In the genomic region with DNA sequence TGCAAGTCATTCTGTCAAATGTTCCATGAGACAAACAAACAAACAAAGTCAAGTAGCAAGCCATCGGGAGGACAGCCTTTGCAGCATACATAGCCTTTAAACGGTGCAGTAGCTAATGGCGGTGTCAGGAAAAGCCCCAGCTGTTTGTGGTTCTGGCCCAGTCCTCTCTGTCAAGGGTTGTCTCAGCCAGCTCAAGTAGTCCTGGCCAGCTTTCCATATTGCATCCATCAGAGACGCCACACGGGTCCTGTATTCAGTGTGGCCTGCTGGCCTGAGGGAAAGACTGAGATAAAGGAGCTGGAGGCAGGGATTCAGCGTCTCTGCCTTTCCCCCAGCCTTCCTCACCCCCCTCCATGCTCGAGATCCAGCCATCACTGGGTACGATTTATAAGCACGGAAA, we compare ENCODE assay signal across 15 mouse cellular contexts.
DNase-seq lines count a peak whose midpoint lies in the region; ATAC-seq lines count a peak whose summit lies in the region.
"Had no signal": no experiment of that assay in that cellular context is flagged by ENCODE, and none has a peak within 500 bp of the region (broad histone marks: within the 10 kb centered on the region; RNA-seq: fewer than 3 reads in every experiment).

No protein-coding gene starts in this region.

- intact Hi-C loops in left cerebral cortex, postnatal 4 days (cut with DNase I): no loop called here

- no peak overlapping the region for H3K9ac ChIP-seq in heart, embryonic 12.5 days
- H3K9ac ChIP-seq in forebrain, embryonic 15.5 days (replicated peaks): no peak overlapping the region
- H3K9ac ChIP-seq in hindbrain, embryonic 13.5 days: no peak overlapping the region
- H3K9ac ChIP-seq: embryonic facial prominence, embryonic 13.5 days; forebrain, embryonic 12.5 days; liver, embryonic 12.5 days had no signal

- no peaks in the 10 kb centered on the region for H3K36me3 ChIP-seq in heart, embryonic 12.5 days
- no peaks in the 10 kb centered on the region for H3K36me3 ChIP-seq in forebrain, embryonic 15.5 days
- H3K36me3 ChIP-seq in hindbrain, embryonic 13.5 days: no peaks in the 10 kb centered on the region
- H3K36me3 ChIP-seq: embryonic facial prominence, embryonic 13.5 days; forebrain, embryonic 12.5 days; liver, embryonic 12.5 days had no signal

- no peaks in the 10 kb centered on the region for H3K4me1 ChIP-seq in heart, embryonic 12.5 days (replicated peaks)
- no peaks in the 10 kb centered on the region for H3K4me1 ChIP-seq in forebrain, embryonic 15.5 days
- no peaks in the 10 kb centered on the region for H3K4me1 ChIP-seq in hindbrain, embryonic 13.5 days (replicated peaks)
- H3K4me1 ChIP-seq: forebrain, embryonic 12.5 days; liver, embryonic 12.5 days; megakaryocyte, embryonic 14.5 days had no signal

- no peak for ATAC-seq in heart, embryonic 12.5 days (ENCODE audit: insufficient number of reproducible peaks, low FRiP score)
- no peak for ATAC-seq in forebrain, embryonic 15.5 days (replicated peaks)
- ATAC-seq in hindbrain, embryonic 13.5 days (ENCODE audit: low FRiP score): no peak
- ATAC-seq: liver, embryonic 12.5 days had no signal

- H3K4me2 ChIP-seq in heart, embryonic 12.5 days: no peak overlapping the region
- H3K4me2 ChIP-seq in forebrain, embryonic 15.5 days (replicated peaks): no peak overlapping the region
- no peak overlapping the region for H3K4me2 ChIP-seq in hindbrain, embryonic 13.5 days
- H3K4me2 ChIP-seq: embryonic facial prominence, embryonic 13.5 days; forebrain, embryonic 12.5 days; liver, embryonic 12.5 days had no signal

- peak; percentile 30 to 51 for DNase-seq in heart, adult 18-20 months
- peak; percentile 29 for DNase-seq in urinary bladder, postnatal 14 days (ENCODE audit: low spot score)
- DNase-seq in urinary bladder, postnatal 10 days (ENCODE audit: low spot score): no peak
- peak; percentile 74 for DNase-seq in lung, postnatal 10 days
- DNase-seq in left cerebral cortex, postnatal 4 days: no peak
- DNase-seq: cerebellum, adult 11 months; cerebellum, postnatal 36 days; thymus, adult 18-20 months had no signal

- WGBS in heart, embryonic 12.5 days: 55% methylated on average over 9 of the region's 9 CpGs
- 75% methylated on average over 9 of the region's 9 CpGs for WGBS in forebrain, embryonic 15.5 days
- WGBS in hindbrain, embryonic 13.5 days: 76% methylated on average over 9 of the region's 9 CpGs

- H3K27ac ChIP-seq in heart, embryonic 12.5 days (ENCODE audit: poor library complexity, severe bottlenecking): no peak overlapping the region
- H3K27ac ChIP-seq in forebrain, embryonic 15.5 days (replicated peaks): no peak overlapping the region
- H3K27ac ChIP-seq in hindbrain, embryonic 13.5 days: no peak overlapping the region
- H3K27ac ChIP-seq: embryonic facial prominence, embryonic 13.5 days; forebrain, embryonic 12.5 days; liver, embryonic 12.5 days had no signal

- no peaks in the 10 kb centered on the region for H3K9me3 ChIP-seq in heart, embryonic 12.5 days (replicated peaks)
- H3K9me3 ChIP-seq in forebrain, embryonic 15.5 days: no peaks in the 10 kb centered on the region
- H3K9me3 ChIP-seq in hindbrain, embryonic 13.5 days: no peaks in the 10 kb centered on the region
- H3K9me3 ChIP-seq: embryonic facial prominence, embryonic 13.5 days; forebrain, embryonic 12.5 days; liver, embryonic 12.5 days; megakaryocyte, embryonic 14.5 days had no signal

- peaks cover 23% of the 10 kb centered on the region; the same call in 1 of the 2 replicates for H3K27me3 ChIP-seq in heart, embryonic 12.5 days (replicated peaks)
- no peaks in the 10 kb centered on the region for H3K27me3 ChIP-seq in forebrain, embryonic 15.5 days
- H3K27me3 ChIP-seq in hindbrain, embryonic 13.5 days: 0 out of 2 replicates have a peak, but pooled peaks cover 4% of the 10 kb centered on the region

- no peak overlapping the region for H3K4me3 ChIP-seq in heart, embryonic 12.5 days
- no peak overlapping the region for H3K4me3 ChIP-seq in forebrain, embryonic 15.5 days
- no peak overlapping the region for H3K4me3 ChIP-seq in hindbrain, embryonic 13.5 days
- H3K4me3 ChIP-seq: embryonic facial prominence, embryonic 13.5 days; forebrain, embryonic 12.5 days; liver, embryonic 12.5 days; megakaryocyte, embryonic 14.5 days had no signal

Comparison
In these comparisons a context has a peak if more than half of its experiments do, and no peak if none do; other contexts are left out.
1. DNase-seq: peak in heart, adult 18-20 months (2 of 2), urinary bladder, postnatal 14 days (single experiment) and lung, postnatal 10 days (single experiment); none in urinary bladder, postnatal 10 days (single experiment) and left cerebral cortex, postnatal 4 days (single experiment).